In the genomic region with DNA sequence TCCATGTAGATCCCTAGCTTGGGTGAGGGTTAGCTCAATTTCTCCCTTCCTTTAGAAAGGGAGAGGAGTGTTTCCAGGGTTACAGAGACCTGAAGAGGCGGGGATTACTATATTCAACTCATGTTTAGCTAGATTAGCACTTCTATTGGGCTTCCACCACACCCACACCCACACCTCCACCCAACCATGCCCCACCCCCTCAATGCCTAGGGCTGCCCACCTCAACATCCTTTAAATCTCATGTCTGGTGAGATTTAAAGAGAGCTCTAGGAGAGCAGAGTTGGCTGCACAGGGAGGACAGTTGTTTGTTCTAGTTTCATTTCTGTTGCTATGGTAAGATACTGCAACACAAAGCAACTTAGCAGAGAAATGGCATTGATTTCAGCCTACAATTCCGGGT, we compare ENCODE assay signal across 19 mouse cellular contexts.
DNase-seq lines count a peak whose midpoint lies in the region; ATAC-seq and TF ChIP-seq lines count a peak whose summit lies in the region.
"Had no signal": no experiment of that assay in that cellular context is flagged by ENCODE, and none has a peak within 500 bp of the region (broad histone marks: within the 10 kb centered on the region; RNA-seq: fewer than 3 reads in every experiment).

No protein-coding gene starts in this region.

- no peaks in the 10 kb centered on the region for H3K27me3 ChIP-seq in limb, embryonic 15.5 days
- H3K27me3 ChIP-seq in limb, embryonic 10.5 days (ENCODE audit: low read depth, poor library complexity, severe bottlenecking): 0 out of 2 replicates have a peak, but pooled peaks cover 5% of the 10 kb centered on the region
- no peaks in the 10 kb centered on the region for H3K27me3 ChIP-seq in stomach, embryonic 16.5 days (ENCODE audit: control insufficient read depth, insufficient read depth, low read length)
- H3K27me3 ChIP-seq: heart, embryonic 15.5 days; kidney, embryonic 15.5 days; megakaryocyte, embryonic 14.5 days had no signal

- H3K36me3 ChIP-seq in limb, embryonic 15.5 days: no peaks in the 10 kb centered on the region
- no peaks in the 10 kb centered on the region for H3K36me3 ChIP-seq in limb, embryonic 10.5 days
- no peaks in the 10 kb centered on the region for H3K36me3 ChIP-seq in stomach, embryonic 16.5 days (ENCODE audit: control insufficient read depth, insufficient read depth, low read length)
- H3K36me3 ChIP-seq: G1E; heart, embryonic 15.5 days; hindbrain, embryonic 12.5 days; kidney, embryonic 15.5 days had no signal

- no peak for TF ChIP-seq CTCF in cortical plate, adult 2 months (IDR thresholded peaks at IDR 0.05; ENCODE audit: extremely low read depth, insufficient read depth, low read length)

- 76% methylated on average over 2 of the region's 2 CpGs for WGBS in limb, embryonic 15.5 days
- WGBS in limb, embryonic 10.5 days: 86% methylated on average over 2 of the region's 2 CpGs
- 90% methylated on average over 2 of the region's 2 CpGs for WGBS in stomach, embryonic 16.5 days

- ATAC-seq in limb, embryonic 15.5 days (ENCODE audit: insufficient number of reproducible peaks, low FRiP score, low TSS enrichment, low read depth): no peak
- ATAC-seq in stomach, embryonic 16.5 days (ENCODE audit: insufficient read depth, low FRiP score): no peak
- ATAC-seq: forebrain, embryonic 14.5 days had no signal

- 0 out of 2 replicates have a peak overlapping the region, but pooled peaks have one; percentile 1 for H3K27ac ChIP-seq in limb, embryonic 15.5 days
- H3K27ac ChIP-seq in limb, embryonic 10.5 days: no peak overlapping the region
- H3K27ac ChIP-seq in cortical plate, adult 2 months (ENCODE audit: insufficient read depth, low read length): 0 out of 2 replicates have a peak overlapping the region, but pooled peaks have one; percentile 35
- H3K27ac ChIP-seq in stomach, embryonic 16.5 days (ENCODE audit: low read length): peak overlapping the region; percentile 36; the same call in 1 of the 2 replicates
- H3K27ac ChIP-seq: heart, embryonic 15.5 days; hindbrain, embryonic 12.5 days; kidney, embryonic 15.5 days had no signal

- peak; percentile 89 for DNase-seq in heart, adult 11 months
- DNase-seq in heart, postnatal 4 days: no peak
- DNase-seq in limb, embryonic 10.5 days (ENCODE audit: low spot score): no peak
- no peak for DNase-seq in spleen, adult 12 weeks (ENCODE audit: low spot score)
- DNase-seq: adrenal gland, adult 8-10 months; cerebellum, adult 18-20 months; gastrocnemius, postnatal 36 days; retina, postnatal 1 day; thymus, adult 18-20 months had no signal

- no peaks in the 10 kb centered on the region for H3K9me3 ChIP-seq in limb, embryonic 15.5 days
- no peaks in the 10 kb centered on the region for H3K9me3 ChIP-seq in limb, embryonic 10.5 days (replicated peaks)
- no peaks in the 10 kb centered on the region for H3K9me3 ChIP-seq in stomach, embryonic 16.5 days (replicated peaks; ENCODE audit: control insufficient read depth, low read length)
- H3K9me3 ChIP-seq: heart, embryonic 15.5 days; hindbrain, embryonic 12.5 days; kidney, embryonic 15.5 days had no signal

- H3K4me1 ChIP-seq in limb, embryonic 15.5 days: peaks cover 21% of the 10 kb centered on the region
- H3K4me1 ChIP-seq in limb, embryonic 10.5 days: peaks cover 16% of the 10 kb centered on the region
- peaks cover 6% of the 10 kb centered on the region for H3K4me1 ChIP-seq in cortical plate, adult 2 months (ENCODE audit: control insufficient read depth, insufficient read depth, low read length)
- peaks cover 11% of the 10 kb centered on the region; the same call in 1 of the 2 replicates for H3K4me1 ChIP-seq in stomach, embryonic 16.5 days (ENCODE audit: control insufficient read depth, insufficient read depth, low read length)
- H3K4me1 ChIP-seq: heart, embryonic 15.5 days; megakaryocyte, embryonic 14.5 days had no signal

- no peak for TF ChIP-seq POLR2A in cortical plate, adult 2 months (IDR thresholded peaks at IDR 0.05; ENCODE audit: extremely low read depth, insufficient read depth, low read length)

- no peak overlapping the region for H3K4me3 ChIP-seq in limb, embryonic 15.5 days
- H3K4me3 ChIP-seq in limb, embryonic 10.5 days: no peak overlapping the region
- H3K4me3 ChIP-seq in cortical plate, adult 2 months (ENCODE audit: insufficient read depth, low read length): no peak overlapping the region
- no peak overlapping the region for H3K4me3 ChIP-seq in stomach, embryonic 16.5 days (replicated peaks; ENCODE audit: low read length)
- H3K4me3 ChIP-seq: heart, embryonic 15.5 days; hindbrain, embryonic 12.5 days; kidney, embryonic 15.5 days; megakaryocyte, embryonic 14.5 days had no signal

- H3K4me2 ChIP-seq in limb, embryonic 15.5 days: no peak overlapping the region
- H3K4me2 ChIP-seq in stomach, embryonic 16.5 days (ENCODE audit: low read depth, low read length): no peak overlapping the region
- H3K4me2 ChIP-seq: heart, embryonic 15.5 days; hindbrain, embryonic 12.5 days; kidney, embryonic 15.5 days; liver, embryonic 11.5 days had no signal

- H3K9ac ChIP-seq in limb, embryonic 15.5 days: no peak overlapping the region
- H3K9ac ChIP-seq in stomach, embryonic 16.5 days (ENCODE audit: low read length): no peak overlapping the region
- H3K9ac ChIP-seq: heart, embryonic 15.5 days; hindbrain, embryonic 12.5 days; kidney, embryonic 15.5 days had no signal
